In the genomic region with DNA sequence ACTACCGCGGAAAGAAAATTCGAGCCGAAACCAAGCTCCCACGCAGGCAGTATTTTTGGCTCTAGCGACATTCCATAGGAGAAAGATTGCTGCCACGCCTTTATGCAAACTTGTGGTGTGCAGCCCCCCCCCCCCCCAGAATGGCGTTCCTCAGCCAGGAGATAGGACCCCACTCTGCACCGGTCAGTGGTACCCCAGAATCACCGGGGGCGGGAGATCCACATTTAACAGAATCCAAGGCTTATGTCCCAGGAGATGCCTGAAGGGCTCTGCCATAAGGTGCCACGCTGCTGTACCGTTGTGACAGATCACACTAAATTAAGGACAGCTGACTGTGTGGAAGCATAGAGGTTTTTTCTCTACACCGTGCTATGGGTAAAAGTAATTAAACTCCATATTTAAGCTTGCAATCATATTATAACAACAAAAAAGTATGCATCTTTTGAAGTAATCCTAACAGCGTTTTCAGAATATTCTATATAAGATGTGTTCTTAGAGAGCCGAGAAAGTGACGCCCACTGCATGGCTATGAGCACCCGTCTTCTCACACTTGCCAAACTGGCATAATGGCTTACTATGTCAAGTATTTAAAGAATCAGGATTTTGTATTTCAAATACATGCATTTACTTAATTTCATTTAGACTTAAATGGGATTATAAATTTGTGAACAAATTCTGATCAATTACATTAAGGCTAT, we compare ENCODE assay signal across 8 mouse cellular contexts.
A peak's percentile ranks its signal among the peaks of the same experiment; 100 is the strongest.
DNase-seq lines count a peak whose midpoint lies in the region; ATAC-seq and TF ChIP-seq lines count a peak whose summit lies in the region.

No protein-coding gene starts in this region.

- peak overlapping the region; percentile 60 for H3K9ac ChIP-seq in heart, adult 2 months (ENCODE audit: low read depth, low read length)
- H3K9ac ChIP-seq in ES-Bruce4 (ENCODE audit: low read depth, poor library complexity, severe bottlenecking) = peak overlapping the region; percentile 43
- H3K9ac ChIP-seq in forebrain, embryonic 15.5 days (replicated peaks) = peak overlapping the region; percentile 45
- H3K9ac ChIP-seq in liver, embryonic 12.5 days = peak overlapping the region; percentile 56

- no peak for TF ChIP-seq EP300 in heart, adult 2 months (IDR thresholded peaks at IDR 0.05; ENCODE audit: insufficient read depth, low read depth, low read length)
- no peak for TF ChIP-seq EP300 in ES-Bruce4 (IDR thresholded peaks at IDR 0.05; ENCODE audit: insufficient read depth, low read depth, low read length)

- TF ChIP-seq POLR2A in heart, adult 2 months (IDR thresholded peaks at IDR 0.05; ENCODE audit: insufficient read depth, low read depth, low read length) = no peak
- no peak for TF ChIP-seq POLR2A in ES-Bruce4 (IDR thresholded peaks at IDR 0.05; ENCODE audit: insufficient read depth, low read length)

- peak; percentile 73 for ATAC-seq in forebrain, embryonic 15.5 days (replicated peaks)
- no peak; the same call in 1 of the 2 replicates for ATAC-seq in liver, embryonic 12.5 days
- ATAC-seq in granulocyte monocyte progenitor cell, adult 5-6 weeks (replicated peaks; ENCODE audit: poor library complexity, severe bottlenecking) = no peak

- no peaks in the 10 kb centered on the region for H3K27me3 ChIP-seq in heart, adult 2 months (ENCODE audit: control insufficient read depth, insufficient read depth, low read length)
- no peaks in the 10 kb centered on the region for H3K27me3 ChIP-seq in ES-Bruce4 (ENCODE audit: control insufficient read depth, insufficient read depth, low read length, poor library complexity, severe bottlenecking)
- peaks cover 3% of the 10 kb centered on the region; the same call in 1 of the 2 replicates for H3K27me3 ChIP-seq in forebrain, embryonic 15.5 days
- no peaks in the 10 kb centered on the region for H3K27me3 ChIP-seq in liver, embryonic 12.5 days (replicated peaks)

- TF ChIP-seq CTCF in heart, adult 2 months (IDR thresholded peaks at IDR 0.05) = no peak
- no peak for TF ChIP-seq CTCF in ES-Bruce4 (IDR thresholded peaks at IDR 0.05; ENCODE audit: low read depth, low read length)

- 13% methylated on average over 18 of the region's 18 CpGs for WGBS in heart, adult 2 months
- 2% methylated on average over 18 of the region's 18 CpGs for whole genome bisulfite sequencing in forebrain, embryonic 15.5 days
- 6% methylated on average over 18 of the region's 18 CpGs for WGBS in liver, embryonic 12.5 days (ENCODE audit: insufficient replicate concordance)

- no peaks in the 10 kb centered on the region; the same call in 1 of the 2 replicates for H3K36me3 ChIP-seq in heart, adult 2 months (ENCODE audit: control insufficient read depth, insufficient read depth, low read length)
- H3K36me3 ChIP-seq in ES-Bruce4 (ENCODE audit: control insufficient read depth, insufficient read depth, low read length, poor library complexity, severe bottlenecking) = no peaks in the 10 kb centered on the region
- H3K36me3 ChIP-seq in forebrain, embryonic 15.5 days = no peaks in the 10 kb centered on the region
- H3K36me3 ChIP-seq in liver, embryonic 12.5 days = no peaks in the 10 kb centered on the region

- no peaks in the 10 kb centered on the region for H3K9me3 ChIP-seq in ES-Bruce4 (replicated peaks; ENCODE audit: control insufficient read depth, insufficient read depth, low read length, poor library complexity, severe bottlenecking)
- no peaks in the 10 kb centered on the region for H3K9me3 ChIP-seq in forebrain, embryonic 15.5 days
- H3K9me3 ChIP-seq in liver, embryonic 12.5 days (replicated peaks) = no peaks in the 10 kb centered on the region

- intact Hi-C loops in heart, adult 2 months (cut with DNase I) = no loop called here
- intact Hi-C loops in heart, postnatal 10 days (cut with DNase I) = loop anchor here (5.0 kb wide), 1 partner anchor 122 kb away; a partner anchor contains a TSS

- H3K27ac ChIP-seq in heart, adult 2 months = peak overlapping the region; percentile 41
- H3K27ac ChIP-seq in ES-Bruce4 (ENCODE audit: insufficient read depth, low read length) = no peak overlapping the region
- peak overlapping the region; percentile 78 for H3K27ac ChIP-seq in forebrain, embryonic 15.5 days (replicated peaks)
- no peak overlapping the region for H3K27ac ChIP-seq in liver, embryonic 12.5 days

- H3K79me2 ChIP-seq in heart, adult 2 months (replicated peaks; ENCODE audit: control insufficient read depth, insufficient read depth, low read length) = no peaks in the 10 kb centered on the region

- peak overlapping the region; percentile 57 for H3K4me2 ChIP-seq in forebrain, embryonic 15.5 days (replicated peaks)
- peak overlapping the region; percentile 81 for H3K4me2 ChIP-seq in liver, embryonic 12.5 days

- DNase-seq in heart, adult 2 months = no peak
- DNase-seq in heart, postnatal 10 days = no peak
- no peak for DNase-seq in c-Kit-positive CD71-positive TER-119-positive erythroid progenitor cells, embryonic 14.5 days (ENCODE audit: low spot score)
- DNase-seq in ovary, postnatal 36 days (ENCODE audit: low spot score) = no peak

- peak overlapping the region; percentile 59 for H3K4me3 ChIP-seq in heart, adult 2 months
- H3K4me3 ChIP-seq in ES-Bruce4 (ENCODE audit: low read depth, low read length) = peak overlapping the region; percentile 58
- H3K4me3 ChIP-seq in forebrain, embryonic 15.5 days = peak overlapping the region; percentile 38
- peak overlapping the region; percentile 59 for H3K4me3 ChIP-seq in liver, embryonic 12.5 days

- H3K4me1 ChIP-seq in heart, adult 2 months (ENCODE audit: control insufficient read depth, insufficient read depth, low read length) = no peaks in the 10 kb centered on the region; the same call in 1 of the 2 replicates
- H3K4me1 ChIP-seq in ES-Bruce4 (ENCODE audit: control insufficient read depth, insufficient read depth, low read length) = no peaks in the 10 kb centered on the region
- peaks cover 50% of the 10 kb centered on the region for H3K4me1 ChIP-seq in forebrain, embryonic 15.5 days
- peaks cover 21% of the 10 kb centered on the region for H3K4me1 ChIP-seq in liver, embryonic 12.5 days

Comparison
In these comparisons a context has a peak if more than half of its experiments do, and no peak if none do; other contexts are left out.
1. H3K27ac ChIP-seq: peak in heart, adult 2 months (single experiment) and forebrain, embryonic 15.5 days (single experiment); none in ES-Bruce4 (single experiment) and liver, embryonic 12.5 days (single experiment).
2. Peak in every context shown above with its lines, with median percentiles within 50 percentile points of each other: H3K4me3 ChIP-seq and H3K9ac ChIP-seq.